Mouse (Mus musculus) stomach, postnatal 0 days (tissue): ENCODE measurements around the gene Rnase4. TPM values are rescaled to one million over a fixed set of nuclear protein-coding genes. Genes with fewer than 3 reads are reported as not detected.
A peak's percentile ranks its signal among the peaks of the same experiment; 100 is the strongest.

ENCODE experiments used
- ATAC-seq: fragments of 200-750 bp; cut with Nextera tagmentation; 2 replicates; pipeline ENCODE4 v1.8.0; 2017; ENCODE audit not compliant: low FRiP score, low TSS enrichment
- DNase-seq: peaks from one replicate; pipeline ENCODE4 v3.0.0-alpha.2; 2016; ENCODE audit warnings: low spot score
- H3K27ac ChIP-seq: fragments of 300-500 bp; sonication (generic); replicated peaks from 2 replicates; pipeline ENCODE4 v1.5.1; 2014; ENCODE audit warnings: mild to moderate bottlenecking, control low read depth
- H3K27me3 ChIP-seq: fragments of 300-500 bp; sonication (generic); 2 replicates; pipeline ENCODE4 v1.6.1; 2014; ENCODE audit warnings: low read length; ENCODE audit not compliant: control insufficient read depth, insufficient read depth
- H3K36me3 ChIP-seq: fragments of 300-500 bp; sonication (generic); 2 replicates; pipeline ENCODE4 v1.6.1; 2014; ENCODE audit warnings: low read length, mixed read lengths; ENCODE audit not compliant: control insufficient read depth, insufficient read depth
- H3K4me1 ChIP-seq: fragments of 300-500 bp; sonication (generic); replicated peaks from 2 replicates; pipeline ENCODE4 v1.6.1; 2014; ENCODE audit warnings: antibody characterized with exemption; ENCODE audit not compliant: control insufficient read depth, insufficient read depth
- H3K4me2 ChIP-seq: fragments of 300-500 bp; sonication (generic); replicated peaks from 2 replicates; pipeline ENCODE4 v1.6.1; 2014; ENCODE audit warnings: low read depth, mild to moderate bottlenecking, control low read depth, moderate library complexity
- H3K4me3 ChIP-seq: fragments of 300-500 bp; sonication (generic); 2 replicates; pipeline ENCODE4 v1.5.1; 2014; ENCODE audit warnings: low read depth, low read length, control low read depth
- H3K9ac ChIP-seq: fragments of 300-500 bp; sonication (generic); 2 replicates; pipeline ENCODE4 v1.6.1; 2014; ENCODE audit warnings: mild to moderate bottlenecking, low read length, control low read depth, mixed read lengths
- H3K9me3 ChIP-seq: fragments of 300-500 bp; sonication (generic); 2 replicates; pipeline ENCODE4 v1.6.1; 2016; ENCODE audit warnings: low read length; ENCODE audit not compliant: control insufficient read depth
- CTCF ChIP-seq: IDR thresholded peaks from 2 replicates; pipeline ENCODE4 v1.5.1; 2016; ENCODE audit warnings: antibody characterized with exemption, low read depth, mild to moderate bottlenecking, moderate library complexity
- EP300 ChIP-seq: optimal IDR thresholded peaks from 2 replicates; pipeline ENCODE3; 2016; ENCODE audit warnings: antibody characterized with exemption
- WGBS: fragments of 180-500 bp; shearing (Covaris S2); extraction: QIAGEN DNeasy Blood & Tissue Kit; methylation state at CpG from one replicate; pipeline ENCODE4 v1.1.7; 2014; 5-methylcytosine and 5-hydroxymethylcytosine counted together
- polyA plus RNA-seq: library from polyadenylated mRNA; unstranded; fragments of >200 nt; fragmentation: Nextera tagmentation; extraction: Ambion mirVana; gene quantifications from 2 replicates; pipeline ENCODE4 v1.2.1, GENCODE M21; 2015

The Rnase4 gene
- polyA plus RNA-seq, 1 experiment from 2014 or later = 152 TPM

GRCm38 (mm10) chr14:51142119-51142518 is 51.2 kb downstream of the Rnase4 start:
- H3K4me3 ChIP-seq = no peak overlapping the region
- DNase-seq (no peak), ATAC-seq (no peak)
- WGBS = 88% methylated on average over 4 of the region's 4 CpGs
- H3K4me2 ChIP-seq = no peak overlapping the region
- no peak overlapping the region for H3K27ac ChIP-seq
- no peaks in the 10 kb centered on the region for H3K27me3 ChIP-seq
- H3K9me3 ChIP-seq = no peaks in the 10 kb centered on the region
- H3K9ac ChIP-seq = no peak overlapping the region
- TF ChIP-seq EP300 (no peak), CTCF (no peak)
- no peaks in the 10 kb centered on the region for H3K4me1 ChIP-seq
- H3K36me3 ChIP-seq = no peaks in the 10 kb centered on the region

- Histone ChIP-seq H3K36me3 (no peaks in the 10 kb centered on the region), H3K9ac (no peak overlapping the region), H3K27ac (no peak overlapping the region), H3K4me3 (no peak overlapping the region), H3K27me3 (no peaks in the 10 kb centered on the region), H3K4me2 (no peak overlapping the region), H3K4me1 (no peaks in the 10 kb centered on the region), H3K9me3 (no peaks in the 10 kb centered on the region)
- DNase-seq (no peak), ATAC-seq (no peak)
- WGBS = 70% methylated on average over 3 of the region's 3 CpGs
- TF ChIP-seq CTCF (no peak), EP300 (no peak)
These were observed 51.7 kb downstream of the Rnase4 start for GRCm38 (mm10) chr14:51142568-51142967.

- Histone ChIP-seq H3K27me3 (no peaks in the 10 kb centered on the region), H3K4me2 (no peak overlapping the region), H3K36me3 (no peaks in the 10 kb centered on the region), H3K27ac (no peak overlapping the region), H3K9ac (no peak overlapping the region), H3K9me3 (no peaks in the 10 kb centered on the region), H3K4me1 (no peaks in the 10 kb centered on the region), H3K4me3 (no peak overlapping the region)
- 57% methylated on average over 4 of the region's 4 CpGs for WGBS
- ATAC-seq (no peak), DNase-seq (no peak)
- TF ChIP-seq EP300 = no peak
- TF ChIP-seq CTCF = no peak
These were observed 52.4 kb downstream of the Rnase4 start for GRCm38 (mm10) chr14:51143287-51143686.

DNA sequence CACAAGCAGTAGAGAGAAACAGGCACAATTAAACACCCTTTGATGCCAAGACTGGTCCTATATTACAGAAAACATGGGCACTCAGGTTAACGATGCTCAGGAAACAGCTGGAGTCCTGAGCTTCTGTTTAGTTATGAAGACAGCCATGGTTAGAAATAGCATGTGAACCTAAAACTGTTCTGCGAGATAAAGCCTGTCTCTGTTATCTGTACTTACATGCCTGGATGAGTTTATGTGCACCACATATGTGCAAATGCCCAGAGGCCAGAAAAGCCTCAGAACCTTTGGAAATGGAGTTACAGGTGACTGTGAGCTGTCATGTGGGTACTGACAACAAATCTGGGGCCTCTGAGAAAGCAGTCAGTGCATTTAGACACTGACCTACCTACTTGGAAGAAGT is 53.1 kb downstream of the Rnase4 start:
- TF ChIP-seq CTCF (no peak), EP300 (no peak)
- WGBS = 77% methylated on average over 2 of the region's 2 CpGs
- no peaks in the 10 kb centered on the region for H3K27me3 ChIP-seq
- H3K36me3 ChIP-seq = no peaks in the 10 kb centered on the region
- H3K4me3 ChIP-seq = no peak overlapping the region
- H3K4me1 ChIP-seq = no peaks in the 10 kb centered on the region
- no peaks in the 10 kb centered on the region for H3K9me3 ChIP-seq
- DNase-seq (no peak), ATAC-seq (no peak)
- no peak overlapping the region for H3K27ac ChIP-seq
- H3K9ac ChIP-seq = no peak overlapping the region
- H3K4me2 ChIP-seq = no peak overlapping the region

DNA sequence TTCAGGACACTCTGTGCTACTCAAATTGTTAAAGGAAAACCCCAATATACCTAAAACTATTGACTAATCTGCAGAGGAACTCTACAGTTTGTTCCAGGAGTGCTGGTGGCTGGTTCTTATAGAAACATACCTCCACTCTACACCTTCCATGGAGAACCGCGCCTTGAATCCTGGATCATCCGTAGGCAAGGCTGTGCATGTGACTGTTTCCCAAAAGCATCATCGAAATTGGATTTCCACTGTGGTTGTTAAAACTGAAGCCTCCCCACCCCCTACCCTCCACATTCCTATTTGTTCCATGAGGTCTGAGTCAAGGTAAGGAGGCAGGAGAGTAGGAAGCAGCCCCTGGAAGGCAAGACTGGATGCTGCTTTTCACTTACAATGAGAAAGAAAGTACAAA is 53.6 kb downstream of the Rnase4 start:
- no peak overlapping the region for H3K9ac ChIP-seq
- WGBS = 87% methylated on average over 4 of the region's 4 CpGs
- H3K9me3 ChIP-seq = no peaks in the 10 kb centered on the region
- DNase-seq (no peak), ATAC-seq (no peak)
- no peaks in the 10 kb centered on the region for H3K27me3 ChIP-seq
- TF ChIP-seq CTCF (no peak), EP300 (no peak)
- no peak overlapping the region for H3K27ac ChIP-seq
- no peaks in the 10 kb centered on the region for H3K4me1 ChIP-seq
- no peak overlapping the region for H3K4me2 ChIP-seq
- no peak overlapping the region for H3K4me3 ChIP-seq
- no peaks in the 10 kb centered on the region for H3K36me3 ChIP-seq

- Histone ChIP-seq H3K9me3 (no peaks in the 10 kb centered on the region), H3K36me3 (no peaks in the 10 kb centered on the region), H3K4me1 (no peaks in the 10 kb centered on the region), H3K4me3 (no peak overlapping the region), H3K27ac (no peak overlapping the region), H3K4me2 (no peak overlapping the region), H3K9ac (no peak overlapping the region), H3K27me3 (no peaks in the 10 kb centered on the region)
- no peak for TF ChIP-seq EP300
- TF ChIP-seq CTCF = no peak
- DNase-seq = no peak
- WGBS = 49% methylated on average over 6 of the region's 6 CpGs
- ATAC-seq = 0 out of 2 replicates have a peak, but pooled peaks have one; percentile 21
These were observed 54.6 kb downstream of the Rnase4 start for GRCm38 (mm10) chr14:51145521-51145920.
